Mouse (Mus musculus) limb, embryonic 11.5 days (tissue): ENCODE measurements around the gene Slc25a38. TPM values are rescaled to one million over a fixed set of nuclear protein-coding genes. Genes with fewer than 3 reads are reported as not detected.

ENCODE experiments used
- ATAC-seq: fragments of 200-750 bp; cut with Nextera tagmentation; 2 replicates; pipeline ENCODE4 v1.8.0; 2017; ENCODE audit warnings: low read depth; ENCODE audit not compliant: insufficient number of reproducible peaks, low FRiP score, low TSS enrichment
- DNase-seq: peaks from one replicate; pipeline ENCODE4 v3.0.0-alpha.2; 2015; ENCODE audit warnings: low spot score
- H3K27ac ChIP-seq: fragments of 300-500 bp; sonication (generic); replicated peaks from 2 replicates; pipeline ENCODE4 v1.5.1; 2014; ENCODE audit warnings: low read depth, mild to moderate bottlenecking, low read length
- H3K27me3 ChIP-seq: fragments of 300-500 bp; sonication (generic); 2 replicates; pipeline ENCODE4 v1.6.1; 2014; ENCODE audit warnings: mild to moderate bottlenecking, low read length, mixed read lengths; ENCODE audit not compliant: control insufficient read depth, insufficient read depth
- H3K36me3 ChIP-seq: fragments of 300-500 bp; sonication (generic); 2 replicates; pipeline ENCODE4 v1.6.1; 2014; ENCODE audit warnings: mild to moderate bottlenecking, low read length, moderate library complexity, mixed read lengths; ENCODE audit not compliant: control insufficient read depth, insufficient read depth
- H3K4me1 ChIP-seq: fragments of 300-500 bp; sonication (generic); 2 replicates; pipeline ENCODE4 v1.6.1; 2014; ENCODE audit warnings: low read length, mixed read lengths; ENCODE audit not compliant: control insufficient read depth, insufficient read depth
- H3K4me2 ChIP-seq: fragments of 300-500 bp; sonication (generic); 2 replicates; pipeline ENCODE4 v1.6.1; 2014; ENCODE audit warnings: low read depth, mild to moderate bottlenecking, moderate library complexity; ENCODE audit not compliant: severe bottlenecking
- H3K4me3 ChIP-seq: fragments of 300-500 bp; sonication (generic); 2 replicates; pipeline ENCODE4 v1.5.1; 2014; ENCODE audit warnings: low read depth, low read length
- H3K9ac ChIP-seq: fragments of 300-500 bp; sonication (generic); 2 replicates; pipeline ENCODE4 v1.6.1; 2014; ENCODE audit warnings: mild to moderate bottlenecking, low read length
- H3K9me3 ChIP-seq: fragments of 300-500 bp; sonication (generic); 2 replicates; pipeline ENCODE4 v1.6.1; 2016; ENCODE audit warnings: low read length; ENCODE audit not compliant: control insufficient read depth
- WGBS: fragments of 180-500 bp; shearing (Covaris S2); extraction: QIAGEN DNeasy Blood & Tissue Kit; methylation state at CpG from one replicate; pipeline ENCODE4 v1.1.7; 2014; 5-methylcytosine and 5-hydroxymethylcytosine counted together
- polyA plus RNA-seq: library from polyadenylated mRNA; unstranded; fragments of >200 nt; fragmentation: Nextera tagmentation; extraction: Ambion mirVana; gene quantifications from 2 replicates; pipeline ENCODE4 v1.2.1, GENCODE M21; 2014

The Slc25a38 gene
- 38.7 and 40.1 TPM in 2 replicates for polyA plus RNA-seq

DNA sequence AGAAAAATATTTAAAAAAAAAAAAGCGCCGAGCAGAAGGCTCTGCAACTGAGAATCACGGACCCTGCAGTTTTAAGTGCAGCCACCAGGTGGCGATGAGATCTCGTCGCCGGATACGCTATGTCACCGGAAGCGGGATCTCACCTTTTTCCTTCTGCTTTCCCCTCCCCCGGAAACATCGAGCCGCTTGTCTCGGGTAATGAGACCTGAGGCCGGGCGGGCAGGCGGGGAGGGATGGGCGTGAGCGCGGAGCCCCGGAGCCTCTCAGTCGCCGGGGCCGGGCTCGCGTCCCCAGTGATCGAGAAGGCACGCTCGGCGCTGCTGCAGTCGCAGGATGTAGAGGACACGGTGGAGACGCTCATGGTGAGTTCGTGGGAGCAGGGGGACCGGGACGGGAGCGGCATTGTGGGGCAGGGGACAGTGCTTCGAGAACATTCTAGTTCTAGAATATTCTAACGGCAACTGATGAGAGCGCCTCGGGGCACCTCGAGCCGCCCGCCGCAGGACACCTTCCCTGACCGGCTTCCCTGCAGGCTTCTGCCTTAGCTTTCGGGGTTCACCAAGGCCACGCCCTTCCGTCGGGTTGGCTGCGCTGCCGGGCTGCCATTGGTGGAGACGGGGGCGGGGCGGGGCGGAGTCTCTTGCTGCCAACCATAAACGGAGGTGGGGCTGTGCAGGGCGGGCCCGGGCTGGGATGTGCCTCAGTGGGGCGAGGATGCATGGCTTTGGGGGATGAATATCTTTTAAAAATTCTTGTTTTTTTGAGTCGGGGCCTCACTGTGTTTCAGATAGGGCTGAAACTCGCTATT, at the start of gene Slc25a38:
Slc25a38 (plus strand) TSS at position 164 of the 808 bp plus-strand sequence.
- no peaks in the 10 kb centered on the region for H3K9me3 ChIP-seq
- peak within 1 kb of the TSS; percentile 67 for H3K4me3 ChIP-seq
- peak; percentile 95 for ATAC-seq
- H3K4me1 ChIP-seq = no peaks in the 10 kb centered on the region
- no peaks in the 10 kb centered on the region for H3K36me3 ChIP-seq
- peak within 1 kb of the TSS; percentile 46 for H3K4me2 ChIP-seq
- peak within 1 kb of the TSS; percentile 84 for H3K27ac ChIP-seq
- 2% methylated on average over 60 of the region's 62 CpGs for WGBS
- peak within 1 kb of the TSS; percentile 67 for H3K9ac ChIP-seq
- no peaks in the 10 kb centered on the region for H3K27me3 ChIP-seq
- peak; percentile 94 for DNase-seq

DNA sequence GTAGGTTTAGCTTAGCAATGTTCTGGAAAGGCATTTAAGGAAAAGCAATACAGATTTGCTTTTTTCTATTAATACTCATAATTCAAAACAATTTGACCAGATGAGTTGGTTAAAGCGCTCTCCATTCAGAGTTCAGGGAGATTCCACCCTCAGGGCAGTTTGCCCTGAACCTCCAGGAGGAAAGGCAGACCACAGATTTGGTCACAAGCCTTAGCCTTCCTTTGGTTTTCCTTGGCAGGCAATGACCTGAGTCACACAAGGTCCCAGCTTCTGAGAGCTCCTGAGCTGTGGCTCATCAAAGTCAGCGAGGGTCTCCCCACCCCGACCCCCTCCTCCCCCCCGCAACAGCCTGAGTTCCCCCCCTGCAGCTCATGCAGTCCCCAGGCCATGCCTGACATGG, 45.9 kb upstream of the Slc25a38 start:
- no peaks in the 10 kb centered on the region for H3K9me3 ChIP-seq
- ATAC-seq = no peak
- no peaks in the 10 kb centered on the region for H3K4me1 ChIP-seq
- no peak for DNase-seq
- no peaks in the 10 kb centered on the region for H3K27me3 ChIP-seq
- no peak overlapping the region for H3K4me2 ChIP-seq
- H3K4me3 ChIP-seq = no peak overlapping the region
- no peak overlapping the region for H3K9ac ChIP-seq
- H3K36me3 ChIP-seq = no peaks in the 10 kb centered on the region
- H3K27ac ChIP-seq = no peak overlapping the region
- WGBS = 74% methylated on average over 4 of the region's 4 CpGs

DNA sequence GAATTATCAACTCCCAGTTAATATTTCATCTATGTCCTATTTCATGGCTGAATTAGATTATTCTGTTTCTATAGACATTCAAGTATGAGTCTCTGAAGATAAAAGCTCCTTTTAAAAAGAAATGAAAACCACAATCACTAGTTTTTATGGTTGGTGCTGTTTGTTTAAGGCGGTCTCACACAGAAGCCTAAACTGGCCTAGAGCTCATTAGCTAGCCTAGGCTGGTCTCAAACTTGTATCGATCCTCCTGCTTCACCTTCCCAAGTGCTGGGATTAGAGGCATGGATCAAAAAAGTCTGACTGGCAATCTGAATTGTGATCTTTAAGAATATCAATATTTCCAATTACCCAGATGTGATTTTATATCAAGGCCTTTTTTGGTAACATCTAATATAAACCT, 42.6 kb upstream of the Slc25a38 start:
- Histone ChIP-seq H3K27me3 (no peaks in the 10 kb centered on the region), H3K9me3 (no peaks in the 10 kb centered on the region), H3K36me3 (no peaks in the 10 kb centered on the region), H3K4me1 (no peaks in the 10 kb centered on the region), H3K4me3 (no peak overlapping the region), H3K27ac (no peak overlapping the region), H3K9ac (no peak overlapping the region), H3K4me2 (no peak overlapping the region)
- DNase-seq = no peak
- 82% methylated on average over 2 of the region's 2 CpGs for WGBS
- no peak for ATAC-seq

DNA sequence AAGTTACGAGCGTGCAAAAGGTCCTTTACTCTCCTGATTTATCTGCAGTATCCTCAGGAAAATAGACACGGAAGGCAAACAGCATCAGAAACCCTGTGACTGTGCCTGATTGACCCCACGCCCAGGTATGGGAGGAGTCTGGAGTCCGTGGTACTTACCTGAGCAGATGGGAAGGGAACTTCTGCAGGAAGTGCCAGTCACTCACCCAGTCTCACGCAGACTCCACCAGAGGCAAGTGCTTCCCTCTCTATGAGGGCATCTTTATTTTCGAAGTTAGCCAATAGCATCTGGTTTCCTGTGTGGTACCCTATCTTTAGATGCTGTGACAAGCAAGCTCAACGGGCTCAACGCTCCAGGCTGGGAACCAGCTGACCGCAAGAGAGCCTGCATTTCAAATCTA, 42.1 kb upstream of the Slc25a38 start:
- Histone ChIP-seq H3K9me3 (no peaks in the 10 kb centered on the region), H3K27ac (no peak overlapping the region), H3K9ac (no peak overlapping the region), H3K27me3 (no peaks in the 10 kb centered on the region), H3K4me2 (no peak overlapping the region), H3K36me3 (no peaks in the 10 kb centered on the region), H3K4me3 (no peak overlapping the region), H3K4me1 (no peaks in the 10 kb centered on the region)
- DNase-seq (no peak), ATAC-seq (no peak)
- 63% methylated on average over 10 of the region's 10 CpGs for WGBS

DNA sequence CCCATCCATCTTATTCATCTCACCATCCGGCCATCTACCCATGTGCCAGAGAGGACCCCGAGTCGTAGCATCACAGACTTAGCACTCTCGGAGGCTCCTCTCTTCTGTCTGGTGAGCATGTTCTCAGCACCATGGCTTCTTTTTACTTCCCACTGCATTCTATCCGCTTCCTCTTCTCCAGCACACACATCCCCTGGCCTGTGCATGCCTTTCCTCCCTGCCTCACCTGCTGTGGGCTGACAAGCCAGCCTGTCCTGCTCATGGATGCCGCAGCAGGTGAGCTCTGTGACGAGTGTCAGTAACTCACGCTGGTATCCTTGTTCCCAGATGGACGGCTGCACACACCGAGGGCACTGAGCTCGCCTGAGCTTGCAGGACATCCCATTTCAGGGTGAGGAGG, 40.4 kb upstream of the Slc25a38 start, which contains the start of gene Cx3cr1:
Cx3cr1 (minus strand) TSS at position 101 of the 400 bp plus-strand sequence.
- Histone ChIP-seq H3K4me3 (no peak within 1 kb of the TSS), H3K4me2 (no peak within 1 kb of the TSS), H3K27me3 (no peaks in the 10 kb centered on the region), H3K36me3 (no peaks in the 10 kb centered on the region), H3K9me3 (no peaks in the 10 kb centered on the region), H3K27ac (no peak within 1 kb of the TSS), H3K4me1 (no peaks in the 10 kb centered on the region), H3K9ac (no peak within 1 kb of the TSS)
- 78% methylated on average over 11 of the region's 11 CpGs for WGBS
- ATAC-seq (no peak), DNase-seq (no peak)

DNA sequence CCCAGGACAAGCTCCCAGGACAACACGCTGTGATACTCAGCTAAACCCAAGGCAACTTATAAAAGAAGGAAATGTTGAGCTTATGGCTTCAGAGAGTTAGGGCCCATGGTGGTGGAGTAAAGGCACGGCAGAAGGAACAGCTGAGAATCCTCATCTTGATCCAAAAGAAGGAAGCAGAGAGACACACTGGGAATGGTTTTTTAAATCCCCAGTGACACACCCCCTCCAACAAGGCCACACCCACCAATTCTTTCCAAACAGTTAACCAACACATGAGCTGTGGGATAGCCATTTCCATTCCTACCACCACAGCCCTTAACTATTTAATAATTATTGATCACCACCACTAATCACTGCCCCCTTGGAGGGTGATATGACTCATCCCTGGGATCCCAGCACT, 38.9 kb upstream of the Slc25a38 start:
- no peaks in the 10 kb centered on the region for H3K27me3 ChIP-seq
- H3K9ac ChIP-seq = no peak overlapping the region
- no peak overlapping the region for H3K4me2 ChIP-seq
- 77% methylated on average over 2 of the region's 2 CpGs for WGBS
- no peaks in the 10 kb centered on the region for H3K9me3 ChIP-seq
- no peak overlapping the region for H3K27ac ChIP-seq
- no peaks in the 10 kb centered on the region for H3K4me1 ChIP-seq
- DNase-seq (no peak), ATAC-seq (no peak)
- no peaks in the 10 kb centered on the region for H3K36me3 ChIP-seq
- H3K4me3 ChIP-seq = no peak overlapping the region

DNA sequence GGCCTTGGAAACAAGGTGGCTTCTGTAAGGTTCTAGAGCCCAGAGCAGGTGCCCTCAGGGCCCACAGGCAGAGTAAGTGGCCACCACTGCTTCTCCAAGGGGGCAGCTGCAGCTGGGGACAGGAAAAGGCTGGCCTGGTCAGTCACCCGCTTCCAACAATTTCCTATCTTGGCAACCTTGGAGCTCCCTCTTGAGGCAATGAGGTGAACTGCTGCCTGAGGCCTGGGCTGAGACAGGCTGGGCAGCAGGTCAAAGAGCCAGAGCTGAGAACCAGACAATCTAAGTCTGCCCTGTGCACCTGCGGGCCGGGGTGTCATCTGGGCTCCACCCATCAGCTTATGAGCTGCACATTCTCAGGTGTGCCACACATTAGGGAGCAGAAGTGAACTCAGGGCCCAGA, 37.0 kb upstream of the Slc25a38 start:
- ATAC-seq = no peak
- H3K9ac ChIP-seq = no peak overlapping the region
- DNase-seq = peak; percentile 88
- no peak overlapping the region for H3K4me2 ChIP-seq
- H3K4me1 ChIP-seq = no peaks in the 10 kb centered on the region
- no peaks in the 10 kb centered on the region for H3K36me3 ChIP-seq
- H3K27ac ChIP-seq = no peak overlapping the region
- H3K27me3 ChIP-seq = no peaks in the 10 kb centered on the region
- no peak overlapping the region for H3K4me3 ChIP-seq
- no peaks in the 10 kb centered on the region for H3K9me3 ChIP-seq
- 33% methylated on average over 3 of the region's 3 CpGs for WGBS

DNA sequence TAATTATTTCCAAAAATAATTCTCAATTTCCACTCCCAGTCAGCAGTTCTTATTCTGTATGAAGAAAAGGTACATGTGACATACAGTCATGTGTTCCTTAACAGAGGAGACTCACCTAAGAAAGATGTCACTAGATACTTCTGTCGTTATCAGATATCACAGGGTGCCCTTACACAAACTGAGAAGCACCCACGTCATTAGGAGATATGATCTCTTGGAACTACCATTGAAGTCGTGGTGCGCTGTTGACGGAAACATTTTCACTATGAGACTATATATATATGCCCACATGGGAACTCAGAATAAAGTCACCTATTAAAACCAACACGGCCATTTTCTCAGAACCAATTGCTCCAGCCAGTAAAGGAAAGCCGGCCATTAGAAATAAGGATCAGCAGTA, 35.7 kb upstream of the Slc25a38 start:
- 86% methylated on average over 7 of the region's 7 CpGs for WGBS
- ATAC-seq = no peak
- H3K27ac ChIP-seq = no peak overlapping the region
- H3K36me3 ChIP-seq = no peaks in the 10 kb centered on the region
- no peak overlapping the region for H3K4me3 ChIP-seq
- no peaks in the 10 kb centered on the region for H3K4me1 ChIP-seq
- no peaks in the 10 kb centered on the region for H3K9me3 ChIP-seq
- no peak overlapping the region for H3K4me2 ChIP-seq
- DNase-seq = no peak
- H3K27me3 ChIP-seq = no peaks in the 10 kb centered on the region
- H3K9ac ChIP-seq = no peak overlapping the region

DNA sequence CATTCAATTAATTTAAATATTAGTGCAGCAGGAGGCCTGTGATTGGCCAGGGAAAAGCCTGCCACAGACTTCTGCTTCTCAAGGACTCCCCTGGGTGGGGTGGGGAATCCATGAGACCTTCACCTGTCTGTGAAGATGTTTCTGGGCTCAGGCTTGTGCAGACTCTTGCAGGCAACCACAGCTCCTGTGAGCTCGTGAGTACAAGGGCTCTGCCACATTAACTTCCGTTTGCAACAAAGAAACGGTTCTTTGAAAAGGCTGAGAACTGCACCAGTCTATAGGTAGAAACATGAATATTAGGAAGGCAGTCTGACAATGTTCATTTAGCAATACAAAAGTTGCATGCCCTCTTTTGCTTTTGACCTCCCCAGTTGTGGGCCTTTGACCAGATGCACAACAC, 31.9 kb upstream of the Slc25a38 start:
- Histone ChIP-seq H3K4me3 (no peak overlapping the region), H3K4me2 (no peak overlapping the region), H3K9ac (no peak overlapping the region), H3K9me3 (no peaks in the 10 kb centered on the region), H3K36me3 (no peaks in the 10 kb centered on the region), H3K4me1 (no peaks in the 10 kb centered on the region), H3K27ac (no peak overlapping the region), H3K27me3 (no peaks in the 10 kb centered on the region)
- WGBS = 77% methylated on average over 3 of the region's 3 CpGs
- ATAC-seq (no peak), DNase-seq (no peak)
